Mouse (Mus musculus) midbrain, embryonic 11.5 days (tissue): ENCODE measurements around the gene Capn7. TPM values are rescaled to one million over a fixed set of nuclear protein-coding genes. Genes with fewer than 3 reads are reported as not detected.

Experiments used
- ATAC-seq: fragments of 200-750 bp; cut with Nextera tagmentation; 2 replicates; pipeline ENCODE4 v1.8.0; 2017; ENCODE audit warnings: moderate TSS enrichment, moderate library complexity; ENCODE audit not compliant: low FRiP score
- DNase-seq: peaks from one replicate; pipeline ENCODE4 v3.0.0; 2015; ENCODE audit warnings: low spot score; ENCODE audit errors: missing footprints
- H3K27ac ChIP-seq: fragments of 300-500 bp; sonication (generic); 2 replicates; pipeline ENCODE4 v1.5.1; 2014; ENCODE audit warnings: low read depth, low read length
- H3K27me3 ChIP-seq: fragments of 300-500 bp; sonication (generic); 2 replicates; pipeline ENCODE4 v1.6.1; 2014; ENCODE audit warnings: mild to moderate bottlenecking, low read length, moderate library complexity, mixed read lengths; ENCODE audit not compliant: control insufficient read depth, insufficient read depth
- H3K36me3 ChIP-seq: fragments of 300-500 bp; sonication (generic); 2 replicates; pipeline ENCODE4 v1.6.1; 2014; ENCODE audit warnings: mild to moderate bottlenecking, low read length, moderate library complexity, mixed read lengths; ENCODE audit not compliant: control insufficient read depth, insufficient read depth
- H3K4me1 ChIP-seq: fragments of 300-500 bp; sonication (generic); 2 replicates; pipeline ENCODE4 v1.6.1; 2014; ENCODE audit warnings: low read length; ENCODE audit not compliant: control insufficient read depth, insufficient read depth
- H3K4me2 ChIP-seq: fragments of 300-500 bp; sonication (generic); 2 replicates; pipeline ENCODE4 v1.6.1; 2014; ENCODE audit warnings: mild to moderate bottlenecking, moderate library complexity
- H3K4me3 ChIP-seq: fragments of 300-500 bp; sonication (generic); 2 replicates; pipeline ENCODE4 v1.5.1; 2014; ENCODE audit warnings: low read depth, low read length
- H3K9ac ChIP-seq: fragments of 300-500 bp; sonication (generic); 2 replicates; pipeline ENCODE4 v1.6.1; 2014; ENCODE audit warnings: low read length
- H3K9me3 ChIP-seq: fragments of 300-500 bp; sonication (generic); 2 replicates; pipeline ENCODE4 v1.6.1; 2016; ENCODE audit warnings: low read length; ENCODE audit not compliant: control insufficient read depth
- WGBS: fragments of 180-500 bp; shearing (Covaris S2); extraction: QIAGEN DNeasy Blood & Tissue Kit; methylation state at CpG from one replicate; pipeline ENCODE4 v1.1.7; 2014; 5-methylcytosine and 5-hydroxymethylcytosine counted together
- polyA plus RNA-seq: library from polyadenylated mRNA; unstranded; fragments of >200 nt; fragmentation: Nextera tagmentation; extraction: Ambion mirVana; gene quantifications from 2 replicates; pipeline ENCODE4 v1.2.1, GENCODE M21; 2014

Capn7 gene
- polyA plus RNA-seq, 1 experiment from 2014 or later, result 45.5 TPM

GRCm38 (mm10) chr14:31382276-31382675 is 45.8 kb downstream of the Capn7 start:
- no peaks in the 10 kb centered on the region for H3K4me1 ChIP-seq
- no peaks in the 10 kb centered on the region for H3K27me3 ChIP-seq
- WGBS, result 91% methylated on average over 8 of the region's 8 CpGs
- H3K9me3 ChIP-seq, result no peaks in the 10 kb centered on the region
- DNase-seq (no peak), ATAC-seq (no peak)
- H3K36me3 ChIP-seq, result 0 out of 2 replicates have a peak, but pooled peaks cover 1% of the 10 kb centered on the region
- no peak overlapping the region for H3K4me3 ChIP-seq
- no peak overlapping the region for H3K4me2 ChIP-seq
- no peak overlapping the region for H3K27ac ChIP-seq
- no peak overlapping the region for H3K9ac ChIP-seq

GRCm38 (mm10) chr14:31383470-31384050 is 47.1 kb downstream of the Capn7 start:
- no peak overlapping the region for H3K4me3 ChIP-seq
- H3K4me1 ChIP-seq, result no peaks in the 10 kb centered on the region
- ATAC-seq (no peak), DNase-seq (no peak)
- no peaks in the 10 kb centered on the region for H3K9me3 ChIP-seq
- no peak overlapping the region for H3K9ac ChIP-seq
- H3K36me3 ChIP-seq, result no peaks in the 10 kb centered on the region
- no peak overlapping the region for H3K4me2 ChIP-seq
- no peaks in the 10 kb centered on the region for H3K27me3 ChIP-seq
- 84% methylated on average over 11 of the region's 11 CpGs for WGBS
- no peak overlapping the region for H3K27ac ChIP-seq

- no peak for ATAC-seq
- no peaks in the 10 kb centered on the region for H3K27me3 ChIP-seq
- no peaks in the 10 kb centered on the region for H3K36me3 ChIP-seq
- H3K9me3 ChIP-seq, result no peaks in the 10 kb centered on the region
- no peak overlapping the region for H3K27ac ChIP-seq
- H3K4me1 ChIP-seq, result no peaks in the 10 kb centered on the region
- H3K4me2 ChIP-seq, result no peak overlapping the region
- no peak overlapping the region for H3K9ac ChIP-seq
- no peak overlapping the region for H3K4me3 ChIP-seq
- 83% methylated on average over 13 of the region's 13 CpGs for WGBS
- DNase-seq, result no peak
Observed at GRCm38 (mm10) chr14:31384366-31385323, 48.2 kb downstream of the Capn7 start.

GRCm38 (mm10) chr14:31385406-31385805 is 49.0 kb downstream of the Capn7 start:
- H3K4me3 ChIP-seq, result no peak overlapping the region
- H3K9ac ChIP-seq, result no peak overlapping the region
- no peaks in the 10 kb centered on the region for H3K36me3 ChIP-seq
- WGBS, result 94% methylated on average over 5 of the region's 5 CpGs
- H3K27ac ChIP-seq, result no peak overlapping the region
- H3K9me3 ChIP-seq, result no peaks in the 10 kb centered on the region
- no peak overlapping the region for H3K4me2 ChIP-seq
- no peaks in the 10 kb centered on the region for H3K27me3 ChIP-seq
- no peak for ATAC-seq
- no peak for DNase-seq
- no peaks in the 10 kb centered on the region for H3K4me1 ChIP-seq

GRCm38 (mm10) chr14:31385977-31386697 is 49.7 kb downstream of the Capn7 start:
- no peaks in the 10 kb centered on the region for H3K27me3 ChIP-seq
- no peak overlapping the region for H3K9ac ChIP-seq
- DNase-seq, result peak; percentile 90
- 55% methylated on average over 13 of the region's 13 CpGs for WGBS
- H3K36me3 ChIP-seq, result no peaks in the 10 kb centered on the region
- no peaks in the 10 kb centered on the region for H3K4me1 ChIP-seq
- H3K4me3 ChIP-seq, result no peak overlapping the region
- H3K27ac ChIP-seq, result no peak overlapping the region
- no peak overlapping the region for H3K4me2 ChIP-seq
- no peak for ATAC-seq
- no peaks in the 10 kb centered on the region for H3K9me3 ChIP-seq

GRCm38 (mm10) chr14:31387301-31387981 is 51.0 kb downstream of the Capn7 start:
- Histone ChIP-seq H3K4me3 (no peak overlapping the region), H3K27ac (no peak overlapping the region), H3K36me3 (no peaks in the 10 kb centered on the region), H3K9ac (no peak overlapping the region), H3K9me3 (no peaks in the 10 kb centered on the region), H3K4me1 (no peaks in the 10 kb centered on the region), H3K4me2 (no peak overlapping the region), H3K27me3 (no peaks in the 10 kb centered on the region)
- DNase-seq (no peak), ATAC-seq (no peak)
- WGBS, result 81% methylated on average over 11 of the region's 11 CpGs

- Histone ChIP-seq H3K4me3 (no peak overlapping the region), H3K9me3 (no peaks in the 10 kb centered on the region), H3K4me1 (no peaks in the 10 kb centered on the region), H3K27ac (no peak overlapping the region), H3K27me3 (no peaks in the 10 kb centered on the region), H3K36me3 (no peaks in the 10 kb centered on the region), H3K9ac (no peak overlapping the region), H3K4me2 (no peak overlapping the region)
- ATAC-seq (no peak), DNase-seq (no peak)
- 73% methylated on average over 13 of the region's 13 CpGs for WGBS
Observed at GRCm38 (mm10) chr14:31388086-31388872, 51.8 kb downstream of the Capn7 start.

GRCm38 (mm10) chr14:31389421-31390147 is 53.1 kb downstream of the Capn7 start:
- Histone ChIP-seq H3K27me3 (no peaks in the 10 kb centered on the region), H3K9me3 (no peaks in the 10 kb centered on the region), H3K27ac (no peak overlapping the region), H3K9ac (no peak overlapping the region), H3K4me3 (no peak overlapping the region), H3K4me1 (no peaks in the 10 kb centered on the region), H3K4me2 (no peak overlapping the region), H3K36me3 (no peaks in the 10 kb centered on the region)
- 94% methylated on average over 8 of the region's 8 CpGs for WGBS
- no peak for DNase-seq
- no peak for ATAC-seq
